Mouse (Mus musculus) neural tube, embryonic 10.5 days (tissue): ENCODE results near the gene Ifna1.
A peak's percentile ranks its signal among the peaks of the same experiment; 100 is the strongest.
"Not testable (repeated sequence)": the region's sequence is repeated elsewhere in the genome, so short reads cannot be mapped to it uniquely, and the experiment has no call there.

Experiments
- DNase-seq: peaks from one replicate; pipeline ENCODE4 v3.0.0-alpha.2; 2017; ENCODE audit warnings: low spot score; ENCODE audit errors: extremely low spot score

Ifna1 gene

GRCm38 (mm10) chr4:88849698-88850097 is at the start of gene Ifna1:
Gene Ifna1, plus strand, starts transcription at chr4:88850087.
- DNase-seq = no peak

- not testable (repeated sequence) for DNase-seq
Measured at GRCm38 (mm10) chr4:88802954-88803353, 46.9 kb upstream of the Ifna1 start, which contains the start of gene Gm13287. Gene Gm13287, plus strand, starts transcription at chr4:88803254.

- DNase-seq = not testable (repeated sequence)
Measured at GRCm38 (mm10) chr4:88805231-88805630, 44.7 kb upstream of the Ifna1 start, which contains the start of gene Gm13288. Gene Gm13288, plus strand, starts transcription at chr4:88805531.

GRCm38 (mm10) chr4:88805761-88806160 is 44.1 kb upstream of the Ifna1 start:
- DNase-seq = not testable (repeated sequence)

- no peak for DNase-seq
Measured at GRCm38 (mm10) chr4:88815928-88816327, 34.0 kb upstream of the Ifna1 start, which contains the start of gene Ifna7. Gene Ifna7, plus strand, starts transcription at chr4:88816228.

- DNase-seq = no peak
Measured at GRCm38 (mm10) chr4:88819659-88820058, 30.2 kb upstream of the Ifna1 start, which contains the start of gene Ifna11. Gene Ifna11, plus strand, starts transcription at chr4:88819959.

GRCm38 (mm10) chr4:88822995-88823394 is 26.9 kb upstream of the Ifna1 start:
- DNase-seq = no peak

- not testable (repeated sequence) for DNase-seq
Measured at GRCm38 (mm10) chr4:88827116-88827515, 22.8 kb upstream of the Ifna1 start, which contains the start of gene Ifna6. Gene Ifna6, plus strand, starts transcription at chr4:88827416.

GRCm38 (mm10) chr4:88830523-88830922 is 19.4 kb upstream of the Ifna1 start:
- no peak for DNase-seq

GRCm38 (mm10) chr4:88835225-88835624 is 14.7 kb upstream of the Ifna1 start, which contains the start of gene Ifna5:
Gene Ifna5, plus strand, starts transcription at chr4:88835525.
- not testable (repeated sequence) for DNase-seq

GRCm38 (mm10) chr4:88838828-88839227 is 11.1 kb upstream of the Ifna1 start:
- DNase-seq = no peak

- DNase-seq = no peak
Measured at GRCm38 (mm10) chr4:88840058-88840457, 9.8 kb upstream of the Ifna1 start.

GRCm38 (mm10) chr4:88841438-88841911 is 8.4 kb upstream of the Ifna1 start, which contains the start of gene Ifna4:
Gene Ifna4, plus strand, starts transcription at chr4:88841861.
- DNase-seq = no peak

GRCm38 (mm10) chr4:88845334-88845733 is 4.6 kb upstream of the Ifna1 start:
- DNase-seq = no peak

- no peak for DNase-seq
Measured at GRCm38 (mm10) chr4:88851026-88851763, 1.3 kb downstream of the Ifna1 start.

GRCm38 (mm10) chr4:88859214-88859613 is 9.3 kb downstream of the Ifna1 start:
- DNase-seq = no peak

GRCm38 (mm10) chr4:88863309-88863708 is 13.4 kb downstream of the Ifna1 start:
- DNase-seq = no peak

GRCm38 (mm10) chr4:88864599-88864998 is 14.7 kb downstream of the Ifna1 start:
- DNase-seq = no peak

- no peak for DNase-seq
Measured at GRCm38 (mm10) chr4:88865011-88865569, 15.2 kb downstream of the Ifna1 start.

- DNase-seq = peak; percentile 83
Measured at GRCm38 (mm10) chr4:88867366-88867925, 17.6 kb downstream of the Ifna1 start.

GRCm38 (mm10) chr4:88867926-88868911 is 18.3 kb downstream of the Ifna1 start:
- DNase-seq = peak; percentile 60
